Mouse (Mus musculus) c-Kit-positive CD71-positive TER-119-negative erythroid progenitor cells, embryonic 14.5 days (primary cell): Measurements from ENCODE around the gene Ajm1.
A peak's percentile ranks its signal among the peaks of the same experiment; 100 is the strongest.
"Not testable (repeated sequence)": the region's sequence is repeated elsewhere in the genome, so short reads cannot be mapped to it uniquely, and the experiment has no call there.

Source experiments
- DNase-seq: peaks from one replicate; pipeline ENCODE4 v3.0.0-alpha.2; 2013; ENCODE audit warnings: low read depth

The Ajm1 gene

DNA sequence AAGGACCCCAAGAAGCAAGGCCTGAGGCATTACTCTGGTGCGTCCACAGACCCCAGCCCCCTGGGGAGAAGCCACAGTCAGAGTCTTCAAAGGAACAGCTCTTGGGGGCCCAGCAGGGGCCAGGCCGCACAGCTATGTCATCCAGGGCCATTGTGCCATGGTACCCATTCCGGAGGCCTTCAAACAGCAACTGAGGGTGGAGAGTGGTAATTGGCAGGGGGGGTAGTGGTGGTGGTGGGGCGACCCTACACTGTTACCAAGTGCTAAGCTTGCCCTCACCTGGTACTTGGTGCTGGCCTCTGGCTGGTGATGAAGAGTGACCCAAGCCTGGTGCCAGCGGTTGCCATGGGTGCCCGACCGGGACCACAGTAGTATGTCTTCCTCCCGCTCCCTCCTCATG is 15.8 kb downstream of the Ajm1 start:
- DNase-seq: no peak

DNA sequence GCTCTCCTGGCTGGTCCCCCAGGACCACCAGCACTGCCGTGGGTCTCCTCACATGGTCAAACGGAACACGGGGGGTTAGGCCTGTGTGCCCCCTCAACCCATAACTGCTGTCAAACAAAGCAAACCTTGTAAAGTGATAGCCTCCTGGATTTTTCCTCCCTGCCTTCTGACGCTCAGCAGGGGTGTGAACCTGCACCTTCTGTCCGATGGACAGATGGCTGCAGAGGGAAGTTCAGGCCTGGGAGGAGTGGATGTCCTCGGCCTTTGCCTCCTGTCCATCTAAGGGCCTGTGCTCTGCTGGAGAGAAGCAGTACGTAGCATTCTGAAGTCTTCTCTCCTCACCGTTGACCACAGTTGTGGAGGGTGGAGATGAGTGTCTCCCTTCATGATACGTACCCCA is 19.6 kb downstream of the Ajm1 start:
- DNase-seq: no peak

DNA sequence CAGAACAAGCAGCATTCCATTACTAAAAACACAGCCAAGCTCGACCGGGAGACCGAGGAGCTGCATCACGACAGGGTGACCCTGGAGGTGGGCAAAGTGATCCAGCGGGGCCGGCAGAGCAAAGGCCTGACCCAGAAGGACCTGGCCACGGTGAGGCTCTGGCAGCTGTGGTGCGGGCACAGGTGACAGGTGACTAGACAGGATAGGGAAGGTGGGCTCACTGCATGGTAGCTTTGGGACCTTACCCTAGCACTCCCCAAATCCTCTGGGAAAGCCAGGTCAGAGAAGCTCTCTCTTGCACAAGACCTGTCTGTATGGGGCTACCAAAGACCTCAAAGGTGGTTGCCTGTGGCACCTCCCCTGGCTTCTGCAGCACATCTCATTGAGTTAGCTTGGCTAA is 21.0 kb downstream of the Ajm1 start:
- DNase-seq: no peak

DNA sequence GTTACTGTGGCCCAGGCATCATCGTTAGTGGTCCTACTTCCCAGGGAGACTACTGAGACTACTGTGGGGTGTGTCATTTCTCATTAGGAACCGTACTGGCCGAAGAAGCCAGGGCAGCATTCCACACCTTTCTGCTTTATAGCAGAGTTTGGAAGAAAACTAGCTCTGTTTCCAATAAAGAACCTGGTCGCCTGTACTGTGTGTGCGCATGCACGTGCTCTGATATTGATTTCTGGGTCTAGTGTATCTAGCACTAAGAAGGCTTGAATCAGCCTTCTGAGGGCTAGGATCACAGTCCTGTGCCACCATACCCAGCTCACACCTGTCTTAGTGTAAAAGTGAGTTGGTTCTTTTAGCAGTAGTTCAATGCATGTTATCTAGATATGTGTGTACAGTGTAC is 22.8 kb downstream of the Ajm1 start:
- no peak for DNase-seq

DNA sequence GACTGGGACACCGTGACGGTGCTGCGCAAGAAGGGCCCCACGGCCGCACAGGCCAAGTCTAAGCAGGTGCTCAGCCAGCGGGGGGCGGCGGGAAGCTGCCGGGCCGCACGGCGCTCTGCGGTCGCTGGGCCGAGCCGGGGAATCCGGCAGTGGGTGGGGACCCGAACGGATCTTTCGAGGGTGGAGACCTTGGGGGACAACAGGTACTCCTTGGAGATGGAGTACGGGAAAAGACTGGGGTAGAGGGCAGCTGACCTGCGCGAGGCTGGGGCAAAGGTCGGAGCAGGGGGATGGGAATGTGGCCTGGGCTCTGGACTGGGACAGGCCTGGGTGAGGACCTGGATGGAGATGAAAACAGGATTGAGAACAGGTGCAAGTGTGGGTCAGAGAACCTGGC is 23.6 kb downstream of the Ajm1 start:
- DNase-seq: no peak

DNA sequence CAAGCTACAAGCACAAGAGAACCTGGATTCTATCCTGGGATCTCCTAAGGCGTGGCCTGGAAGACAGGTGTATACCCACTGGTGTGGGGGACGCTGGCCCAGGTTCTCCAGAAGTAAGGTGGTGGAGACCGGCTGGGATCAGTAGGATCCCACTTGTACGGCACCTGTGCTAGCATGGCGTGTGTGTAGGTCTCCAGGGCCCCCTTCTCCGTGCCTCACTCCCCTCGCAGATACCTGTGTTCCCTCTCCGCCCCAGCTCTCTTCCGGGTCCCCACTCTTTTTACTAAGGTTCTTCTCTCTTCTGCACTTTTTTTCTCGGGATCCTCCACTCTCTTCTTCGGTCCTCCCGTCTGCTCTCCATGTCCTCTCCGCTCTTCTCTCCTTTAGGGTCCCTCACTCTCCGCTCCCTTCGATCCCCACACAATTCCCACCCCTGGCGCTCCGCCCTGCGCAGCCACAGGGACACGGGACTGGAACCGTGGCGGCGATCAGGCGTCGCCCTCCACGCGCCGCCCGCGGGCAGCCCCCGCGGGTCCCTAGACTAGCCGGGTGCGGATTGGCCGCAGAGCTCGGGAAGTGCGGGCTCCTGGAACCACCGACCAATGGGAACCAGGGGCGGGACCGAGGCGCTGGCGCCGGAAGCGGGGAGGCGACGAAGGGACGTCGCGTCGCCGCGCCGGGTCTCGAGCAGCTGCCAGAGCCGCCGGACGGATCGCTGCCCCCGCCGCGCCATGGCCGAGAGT is 24.2 kb downstream of the Ajm1 start, which contains the start of gene Edf1:
Gene Edf1 (plus strand): TSS at position 627 of the 743 bp plus-strand sequence.
- DNase-seq: peak; percentile 85

DNA sequence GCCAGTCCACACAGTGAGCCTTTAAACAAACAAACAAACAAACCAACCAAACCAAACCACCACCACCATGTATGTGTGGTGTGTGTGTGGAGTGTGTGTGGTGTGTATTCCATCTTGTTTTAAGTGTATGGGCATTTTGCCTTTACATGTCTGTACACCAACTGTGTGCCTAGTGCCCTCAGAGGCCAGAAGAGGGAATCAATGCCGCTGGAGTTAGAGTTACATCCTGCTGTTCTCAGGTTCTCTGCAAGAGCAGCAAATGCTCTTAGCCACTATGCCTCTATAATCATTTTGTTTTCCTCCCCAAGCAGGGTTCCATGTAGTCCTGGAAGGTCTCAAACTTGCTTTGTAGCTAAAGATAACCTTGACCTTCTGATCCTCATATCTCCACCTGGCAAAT is 25.3 kb downstream of the Ajm1 start:
- no peak for DNase-seq

DNA sequence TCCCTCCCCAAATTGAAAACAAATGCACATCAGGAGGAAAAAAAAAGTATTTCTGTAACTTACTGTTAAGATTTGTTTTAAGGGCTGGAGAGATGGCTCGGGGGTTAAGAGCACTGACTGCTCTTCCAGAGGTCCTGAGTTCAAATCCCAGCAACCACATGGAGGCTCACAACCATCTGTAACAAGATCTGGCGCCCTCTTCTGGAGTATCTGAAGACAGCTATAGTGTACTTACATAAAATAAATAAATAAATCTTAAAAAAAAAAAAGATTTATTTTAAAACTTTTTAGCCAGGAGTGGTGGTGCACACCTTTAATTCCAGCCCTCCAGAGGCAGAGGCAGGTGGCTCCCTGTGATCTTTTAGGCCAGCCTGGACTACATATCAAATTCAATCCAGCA is 26.1 kb downstream of the Ajm1 start:
- DNase-seq: not testable (repeated sequence)

DNA sequence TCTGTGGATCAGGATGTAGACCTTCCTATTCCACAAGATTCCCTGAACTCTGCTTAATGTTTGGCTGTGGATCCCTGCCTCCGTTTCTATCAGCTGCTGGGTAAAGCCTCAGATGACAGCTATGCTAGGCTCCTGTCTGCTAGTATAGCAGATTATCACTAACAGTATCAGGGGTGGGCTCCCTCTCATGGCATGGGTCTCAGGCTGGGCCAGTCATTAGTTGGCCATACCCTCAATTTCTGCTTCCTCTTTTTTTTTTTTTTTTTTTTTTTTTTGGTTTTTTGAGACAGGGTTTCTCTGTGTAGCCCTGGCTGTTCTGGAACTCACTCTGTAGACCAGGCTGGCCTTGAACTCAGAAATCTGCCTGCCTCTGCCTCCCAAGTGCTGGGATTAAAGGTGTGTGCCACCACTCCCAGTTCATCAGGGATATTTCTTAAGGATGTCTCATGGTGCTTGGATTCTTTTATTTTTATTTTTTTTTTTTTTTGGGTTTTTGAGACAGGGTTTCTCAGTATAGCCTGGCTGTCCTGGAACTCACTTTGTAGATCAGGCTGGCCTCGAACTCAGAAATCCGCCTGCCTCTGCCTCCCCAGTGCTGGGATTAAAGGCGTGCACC is 28.3 kb downstream of the Ajm1 start:
- not testable (repeated sequence) for DNase-seq

DNA sequence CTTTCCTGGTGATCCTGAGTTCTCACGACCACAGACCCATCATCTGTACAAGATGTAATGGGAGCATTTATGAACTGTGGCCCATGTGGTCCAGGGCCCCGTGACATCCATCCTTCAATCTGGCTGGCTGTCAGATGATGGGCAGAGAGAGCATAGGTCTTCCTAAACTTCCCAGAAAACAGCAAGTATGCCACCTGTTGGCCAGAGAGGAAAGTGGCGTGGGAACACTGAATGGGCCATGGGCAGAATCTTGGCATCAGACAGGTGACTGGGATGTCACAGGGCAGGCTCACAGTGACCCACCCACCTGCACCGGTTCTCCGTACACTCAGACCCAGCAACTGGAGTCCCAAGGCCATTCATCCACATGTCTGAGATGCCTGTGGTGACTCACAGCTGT is 30.4 kb downstream of the Ajm1 start:
- DNase-seq: no peak

DNA sequence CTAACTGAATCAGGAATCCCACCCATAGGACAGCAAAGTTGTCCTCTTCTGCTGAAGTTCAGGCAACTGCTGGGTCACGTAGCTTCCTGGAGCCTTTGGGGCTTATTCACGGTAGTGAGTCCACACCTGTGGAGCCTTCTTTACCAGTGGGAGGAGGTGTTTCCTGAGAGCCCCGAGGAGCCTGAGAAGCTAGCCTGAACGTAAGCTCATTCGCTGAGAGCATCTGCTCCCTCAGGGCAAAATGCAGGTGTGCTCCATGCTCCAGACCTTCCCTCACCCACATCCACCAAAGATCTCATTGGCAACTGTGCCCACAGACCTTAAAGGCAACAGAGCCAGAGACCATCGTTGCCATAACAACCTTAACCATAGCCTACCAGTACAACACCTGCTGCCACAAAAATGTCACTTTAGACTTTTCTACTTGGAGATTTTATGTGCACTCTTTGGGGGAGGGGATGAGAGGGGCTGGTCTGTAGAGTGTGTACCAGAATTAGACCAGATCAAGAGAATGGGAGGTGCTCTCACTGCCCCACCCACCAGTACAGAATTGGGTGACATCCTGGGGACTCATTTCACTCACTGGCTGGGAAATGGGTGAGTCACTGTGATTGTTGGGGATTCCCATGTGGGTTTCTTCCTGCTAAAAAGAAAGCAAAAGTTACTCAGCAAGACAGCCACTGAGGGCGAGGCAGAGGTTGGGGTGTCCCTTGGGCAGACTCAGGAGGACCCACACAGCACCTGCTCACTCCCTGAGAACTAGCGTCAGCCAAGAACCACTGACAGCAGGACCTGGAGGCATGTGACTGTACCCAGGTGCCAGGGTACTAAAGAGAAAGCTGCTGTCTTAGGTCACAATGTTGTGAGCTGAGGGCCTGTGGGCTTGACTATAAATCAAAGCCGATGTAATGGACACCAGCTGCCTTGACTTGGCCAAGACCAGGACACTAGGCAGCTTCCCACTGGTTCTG is 32.3 kb downstream of the Ajm1 start:
- no peak for DNase-seq

DNA sequence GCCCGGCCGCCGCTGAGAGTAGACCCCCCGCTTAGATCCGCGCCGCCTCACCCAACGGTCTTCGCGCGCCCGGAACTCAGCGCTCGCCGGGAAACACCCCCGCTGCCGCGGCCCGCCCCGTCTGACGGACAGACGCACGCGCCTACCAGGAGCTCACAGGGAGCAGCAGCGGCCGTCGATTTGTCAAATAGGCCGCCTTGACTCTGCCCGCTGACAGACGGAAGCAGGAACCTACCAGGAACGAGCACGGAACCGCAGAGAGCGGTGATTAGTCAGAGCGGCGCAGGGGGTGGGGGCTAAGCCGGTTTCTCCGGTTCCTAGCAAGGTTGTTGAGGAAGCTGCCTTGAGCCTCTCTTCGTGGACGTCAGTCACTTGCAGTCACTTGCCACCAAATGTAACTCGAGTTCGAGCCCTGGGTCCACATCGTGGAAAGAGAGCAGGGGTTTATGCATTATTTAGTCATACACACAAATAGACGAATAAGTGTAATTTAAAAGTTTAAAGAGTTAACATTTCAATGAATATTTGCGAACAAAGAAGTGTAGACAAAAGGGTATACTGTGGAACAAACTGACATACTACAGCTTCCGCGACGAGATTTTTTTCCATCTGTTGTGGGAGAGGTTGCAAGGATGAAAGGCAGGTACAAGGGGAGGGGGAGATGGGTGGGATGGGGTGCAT is 34.6 kb downstream of the Ajm1 start, which contains the start of gene Traf2:
Gene Traf2 (minus strand): TSS at position 130 of the 681 bp plus-strand sequence.
- DNase-seq: peak; percentile 99

DNA sequence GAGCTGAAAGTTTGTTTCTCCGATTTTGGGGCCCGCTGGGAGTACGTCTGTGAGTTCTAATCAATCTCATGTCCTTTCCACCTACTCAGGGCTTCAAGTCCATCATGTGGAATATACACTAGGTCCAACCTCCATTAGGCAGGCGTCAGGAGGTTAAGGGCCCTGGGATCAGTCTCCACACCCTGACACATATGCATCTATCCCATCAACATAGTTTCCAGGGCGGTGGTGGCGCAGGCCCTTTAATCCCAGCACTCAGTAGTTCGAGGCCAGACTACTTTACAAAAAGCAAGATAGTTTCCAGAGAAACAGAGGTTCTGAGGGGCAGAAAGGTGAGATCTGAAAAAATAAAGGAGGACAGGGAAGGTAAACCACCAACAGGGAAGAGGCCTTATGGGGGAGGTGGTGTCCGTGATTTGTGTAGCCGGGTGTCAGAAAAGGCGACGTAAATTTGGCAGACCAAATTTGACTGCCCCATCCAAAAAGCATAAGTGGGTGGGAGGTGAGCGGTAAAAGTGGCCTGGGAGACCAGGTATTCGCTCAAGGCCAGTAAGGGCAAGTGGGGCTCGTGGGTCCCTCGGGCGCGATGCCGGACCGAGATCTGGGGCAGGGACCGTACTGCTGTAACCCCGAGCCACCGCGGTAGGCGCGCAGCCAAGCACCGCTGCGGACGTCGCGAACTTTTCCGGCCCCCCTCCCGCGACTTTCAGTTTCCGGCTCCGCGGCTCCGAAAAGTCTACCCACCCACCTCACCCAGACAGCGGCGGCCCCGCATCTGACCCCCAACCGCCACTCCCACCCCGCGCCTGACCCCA is 35.4 kb downstream of the Ajm1 start:
- peak; percentile 39 for DNase-seq

DNA sequence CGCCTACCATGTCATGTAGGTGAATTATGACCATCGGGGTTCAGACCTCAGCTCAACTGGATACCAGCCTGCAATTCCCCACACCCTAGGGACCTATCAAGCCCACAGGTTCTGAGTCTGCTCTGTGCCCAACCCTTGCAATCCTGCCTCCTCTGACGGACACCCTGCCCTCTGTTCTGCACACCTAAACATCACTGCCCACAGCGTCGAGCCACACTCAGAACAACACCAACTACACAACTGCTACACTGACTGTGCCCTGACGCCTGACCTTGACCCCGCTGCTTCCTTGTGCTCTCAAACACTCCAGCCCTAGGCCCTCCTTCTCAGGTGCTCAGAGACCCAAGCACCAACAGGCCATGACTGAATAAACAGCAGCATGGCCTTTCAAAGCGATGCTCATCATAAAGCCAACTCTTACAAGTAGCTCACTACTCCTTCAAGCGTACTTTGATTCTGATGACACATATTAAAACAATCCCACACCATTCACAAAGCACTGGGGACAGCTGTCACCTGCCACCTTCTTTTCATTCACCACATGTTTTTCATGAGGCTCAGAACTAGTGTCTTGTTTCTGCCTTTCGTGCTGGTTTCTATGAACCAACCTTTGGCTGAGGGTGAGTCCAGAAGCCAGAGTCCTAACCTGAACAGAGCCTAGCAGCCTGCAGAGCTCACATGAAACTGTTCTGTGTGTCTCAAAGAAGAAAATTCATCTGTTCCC is 39.8 kb downstream of the Ajm1 start:
- DNase-seq: no peak

DNA sequence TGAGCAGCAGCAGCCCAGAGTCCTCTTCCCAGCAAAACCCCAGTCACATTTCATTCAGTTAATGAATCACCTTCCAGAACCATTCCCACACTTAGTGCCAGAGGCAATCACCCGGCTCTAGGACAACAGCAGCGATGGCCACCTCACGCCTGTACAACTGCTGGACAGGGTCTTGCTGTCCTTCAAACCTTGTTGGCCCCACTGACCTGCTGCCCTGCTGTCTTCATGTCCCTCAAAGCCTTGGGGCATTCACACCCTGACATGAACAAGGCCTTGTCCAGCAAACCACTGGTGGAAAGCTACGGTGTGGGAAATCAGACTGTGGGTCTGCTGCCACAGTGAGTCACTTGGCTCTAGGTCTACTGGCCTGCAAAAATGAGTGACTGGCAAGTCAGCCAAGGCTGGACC is 41.0 kb downstream of the Ajm1 start:
- no peak for DNase-seq

DNA sequence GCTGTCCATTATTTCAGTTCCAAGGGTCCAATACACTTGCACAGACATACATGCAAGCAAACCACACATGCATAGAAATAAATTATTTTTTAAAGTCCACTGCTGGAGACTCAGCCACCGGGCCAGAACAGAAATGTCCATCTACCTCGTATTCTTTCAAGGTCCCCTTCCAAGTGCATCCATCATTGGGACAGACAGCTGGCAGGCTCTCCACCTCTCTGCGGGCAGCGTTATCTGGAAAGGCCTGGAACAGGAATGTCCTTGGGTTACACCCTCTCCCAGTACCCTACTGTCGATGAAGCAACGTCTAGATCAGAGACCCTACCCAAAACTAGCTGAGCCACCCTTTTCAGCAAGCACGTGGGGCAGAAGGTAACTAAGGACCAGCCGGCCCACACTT is 45.0 kb downstream of the Ajm1 start:
- DNase-seq: no peak

DNA sequence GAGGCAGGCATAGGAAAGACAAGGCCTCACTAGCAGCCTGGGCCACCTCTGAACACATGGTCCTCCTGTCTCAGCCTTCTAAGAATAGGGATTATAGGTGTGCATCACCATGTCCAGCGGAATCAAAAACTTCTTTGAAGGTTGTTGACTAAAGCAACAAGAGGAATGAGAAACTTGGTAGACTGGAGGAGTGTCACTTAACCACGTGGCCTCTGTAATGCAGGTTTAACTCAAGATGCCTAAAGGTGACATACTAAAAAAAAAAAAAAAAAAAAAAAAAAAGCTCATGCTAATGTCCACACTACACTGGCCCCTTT is 46.7 kb downstream of the Ajm1 start:
- DNase-seq: no peak

DNA sequence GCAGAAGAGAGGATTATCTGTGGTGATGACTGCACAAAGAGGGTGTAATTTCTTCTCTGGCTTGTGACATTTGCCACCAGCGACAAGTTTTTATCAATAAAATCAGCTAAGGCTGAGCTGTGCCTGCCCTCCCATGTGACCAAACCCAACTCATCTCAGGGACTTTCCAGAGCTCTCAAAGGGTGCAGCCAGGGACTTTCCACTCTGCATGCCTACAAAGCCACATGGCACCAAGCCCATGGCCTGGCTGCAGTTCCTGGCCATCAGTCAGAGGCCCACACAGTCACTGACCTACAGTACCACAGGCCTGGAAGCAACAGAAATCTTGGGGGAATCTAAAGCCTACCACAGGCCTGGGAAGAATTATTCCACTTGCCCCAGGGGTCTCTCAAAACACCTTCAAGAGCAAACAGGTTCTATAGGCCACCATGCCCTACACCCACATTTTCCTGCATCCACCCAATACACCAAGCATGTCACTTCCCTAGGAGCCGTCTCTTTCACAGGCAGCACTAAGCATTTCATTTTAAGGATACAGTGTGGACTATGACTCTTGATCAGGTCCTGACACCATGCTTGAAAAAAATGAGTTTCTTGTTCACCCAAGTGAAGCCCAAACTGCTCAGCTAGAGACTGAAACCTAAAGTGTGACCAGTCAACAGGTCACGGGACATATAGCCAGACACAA is 47.2 kb downstream of the Ajm1 start:
- DNase-seq: peak; percentile 61

DNA sequence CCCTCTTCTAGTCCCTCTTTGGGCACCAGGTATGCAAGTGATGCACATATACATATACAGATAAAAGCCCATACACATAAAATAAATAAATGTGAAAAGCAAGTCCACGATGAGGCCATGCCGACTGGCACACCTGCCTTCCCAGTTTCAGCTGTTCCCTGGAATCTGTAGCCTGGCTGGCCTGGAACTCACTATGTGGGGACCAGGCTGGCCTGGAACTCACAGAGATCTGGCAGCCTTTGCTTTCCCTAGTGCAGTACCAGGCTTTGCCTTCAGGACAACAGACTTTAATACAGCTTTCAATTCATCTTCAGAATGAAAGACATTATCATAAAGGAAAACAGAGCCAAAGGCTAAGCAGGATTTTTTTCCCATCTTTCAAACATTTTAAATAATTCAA is 47.9 kb downstream of the Ajm1 start:
- DNase-seq: no peak
